Mouse (Mus musculus) intestine, embryonic 14.5 days (tissue): Measurements from ENCODE around the gene Actl6b. TPM values are rescaled to one million over a fixed set of nuclear protein-coding genes. Genes with fewer than 3 reads are reported as not detected.
"Not testable (repeated sequence)": the region's sequence is repeated elsewhere in the genome, so short reads cannot be mapped to it uniquely, and the experiment has no call there.

Source experiments
- ATAC-seq: fragments of 200-750 bp; cut with Nextera tagmentation; replicated peaks from 2 replicates; pipeline ENCODE4 v1.8.0; 2017; ENCODE audit warnings: low read depth, moderate number of reproducible peaks, moderate TSS enrichment, moderate library complexity; ENCODE audit not compliant: low FRiP score, low TSS enrichment
- DNase-seq: peaks from one replicate; pipeline ENCODE4 v3.0.0-alpha.2; 2018; ENCODE audit warnings: low spot score
- H3K27ac ChIP-seq: fragments of 300-500 bp; sonication (generic); 2 replicates; pipeline ENCODE4 v1.5.1; 2014; ENCODE audit warnings: low read depth, mild to moderate bottlenecking, control low read depth
- H3K27me3 ChIP-seq: fragments of 300-500 bp; sonication (generic); replicated peaks from 2 replicates; pipeline ENCODE4 v1.6.1; 2014; ENCODE audit warnings: low read length, control low read depth; ENCODE audit not compliant: control insufficient read depth, insufficient read depth
- H3K36me3 ChIP-seq: fragments of 300-500 bp; sonication (generic); 2 replicates; pipeline ENCODE4 v1.6.1; 2014; ENCODE audit warnings: low read length, control low read depth; ENCODE audit not compliant: control insufficient read depth, insufficient read depth
- H3K4me1 ChIP-seq: fragments of 300-500 bp; sonication (generic); replicated peaks from 2 replicates; pipeline ENCODE4 v1.6.1; 2014; ENCODE audit warnings: low read length, control low read depth, mixed read lengths; ENCODE audit not compliant: control insufficient read depth, insufficient read depth
- H3K4me2 ChIP-seq: fragments of 300-500 bp; sonication (generic); 2 replicates; pipeline ENCODE4 v1.6.1; 2014; ENCODE audit warnings: low read length
- H3K4me3 ChIP-seq: fragments of 300-500 bp; sonication (generic); 2 replicates; pipeline ENCODE4 v1.5.1; 2014; ENCODE audit warnings: low read depth, low read length, control low read depth, mixed read lengths
- H3K9ac ChIP-seq: fragments of 300-500 bp; sonication (generic); 2 replicates; pipeline ENCODE4 v1.6.1; 2014; ENCODE audit warnings: mild to moderate bottlenecking, low read length
- H3K9me3 ChIP-seq: fragments of 300-500 bp; sonication (generic); 2 replicates; pipeline ENCODE4 v1.6.1; 2016; ENCODE audit warnings: low read length, control low read depth; ENCODE audit not compliant: control insufficient read depth
- WGBS: fragments of 180-500 bp; shearing (Covaris S2); extraction: QIAGEN DNeasy Blood & Tissue Kit; methylation state at CpG from one replicate; pipeline ENCODE4 v1.1.7; 2014; 5-methylcytosine and 5-hydroxymethylcytosine counted together
- polyA plus RNA-seq: library from polyadenylated mRNA; unstranded; fragments of >200 nt; fragmentation: Nextera tagmentation; extraction: Ambion mirVana; gene quantifications from 2 replicates; pipeline ENCODE4 v1.2.1, GENCODE M21; 2014

Actl6b gene
- polyA plus RNA-seq, 1 experiment from 2014 or later = 3.5 TPM

DNA sequence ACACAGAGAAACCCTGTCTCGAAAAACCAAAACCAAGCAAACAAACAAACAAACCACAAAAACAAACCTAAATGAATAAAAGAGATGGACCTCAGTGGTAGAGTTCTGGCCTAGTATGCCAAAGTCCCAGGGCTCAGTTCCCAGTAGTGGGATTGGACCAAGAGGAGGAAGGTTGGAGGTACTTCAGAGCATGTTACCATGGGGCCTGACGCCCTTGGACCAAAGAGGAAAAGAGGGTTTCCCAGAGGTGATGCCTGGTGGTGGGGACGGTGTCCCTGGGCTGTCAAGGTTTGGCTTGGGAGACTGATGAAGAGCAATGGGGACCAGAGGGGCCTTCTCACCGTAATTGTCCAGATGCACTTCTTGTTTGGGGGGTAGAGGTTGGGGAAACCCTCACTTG, 56.7 kb downstream of the Actl6b start:
- Histone ChIP-seq H3K9me3 (no peaks in the 10 kb centered on the region), H3K27me3 (no peaks in the 10 kb centered on the region), H3K4me2 (peak overlapping the region; percentile 56), H3K4me3 (peak overlapping the region; percentile 29), H3K27ac (peak overlapping the region; percentile 83; the same call in 1 of the 2 replicates), H3K4me1 (peaks cover 52% of the 10 kb centered on the region), H3K36me3 (peaks cover 14% of the 10 kb centered on the region), H3K9ac (0 out of 2 replicates have a peak overlapping the region, but pooled peaks have one; percentile 17)
- DNase-seq = no peak
- WGBS = 55% methylated on average over 4 of the region's 4 CpGs
- ATAC-seq = no peak

DNA sequence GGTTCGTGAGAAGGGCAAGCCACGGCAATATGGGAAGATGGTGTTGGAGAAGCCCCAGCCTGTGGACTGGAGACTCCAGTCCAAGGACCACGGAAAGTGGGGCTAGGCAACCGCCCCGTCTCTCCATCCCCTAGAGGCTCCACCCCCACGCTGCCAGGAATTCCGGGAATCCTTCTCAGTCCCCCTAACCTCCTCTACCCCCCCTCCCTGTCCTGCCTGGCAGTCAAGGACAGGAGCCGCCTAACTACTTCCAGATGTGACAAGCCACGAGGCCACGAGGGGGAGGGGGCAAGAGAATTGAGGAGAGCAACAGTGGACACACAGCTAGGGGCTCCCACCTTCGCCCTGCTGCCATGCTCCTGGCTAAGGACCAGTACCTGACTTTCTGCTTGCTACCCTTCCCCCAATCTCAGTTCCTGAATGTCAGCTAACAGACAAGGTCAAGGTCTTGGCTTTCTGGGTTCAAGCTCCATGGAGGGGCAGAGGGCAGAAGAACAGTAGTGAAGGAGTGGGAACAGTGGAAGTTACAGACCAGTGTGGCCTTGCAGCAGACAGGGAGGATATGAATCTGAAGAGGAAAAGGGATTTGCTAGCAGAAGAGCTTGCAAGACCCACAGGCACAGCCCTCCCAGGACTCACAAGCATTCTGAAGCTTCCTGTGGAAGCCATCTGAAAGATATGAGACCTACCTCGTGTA, 57.4 kb downstream of the Actl6b start:
- H3K4me2 ChIP-seq = peak overlapping the region; percentile 56
- H3K9ac ChIP-seq = peak overlapping the region; percentile 33
- peak overlapping the region; percentile 29 for H3K4me3 ChIP-seq
- peaks cover 52% of the 10 kb centered on the region for H3K4me1 ChIP-seq
- peaks cover 10% of the 10 kb centered on the region for H3K36me3 ChIP-seq
- no peaks in the 10 kb centered on the region for H3K27me3 ChIP-seq
- ATAC-seq (0 out of 2 replicates have a peak, but pooled peaks have one; percentile 9), DNase-seq (peak; percentile 76)
- WGBS = 5% methylated on average over 12 of the region's 12 CpGs
- no peaks in the 10 kb centered on the region for H3K9me3 ChIP-seq
- peak overlapping the region; percentile 83 for H3K27ac ChIP-seq

DNA sequence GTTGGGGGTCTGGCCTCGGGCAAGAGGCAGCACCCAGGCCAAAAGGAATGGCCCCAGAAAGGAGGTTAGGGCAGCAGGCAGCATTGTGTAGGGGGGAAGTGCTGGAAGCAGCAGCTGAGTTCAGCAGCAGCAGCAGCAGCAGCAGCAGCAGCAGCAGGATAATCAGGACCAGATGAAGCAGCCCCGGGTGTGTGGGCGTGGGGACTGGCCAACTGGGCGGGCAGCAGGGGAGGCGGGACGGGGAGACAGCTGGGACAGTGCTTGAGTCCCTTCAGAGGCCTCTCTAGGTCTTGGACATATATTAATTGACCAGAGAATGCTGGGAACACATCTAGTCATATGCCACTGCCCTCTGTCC, 57.9 kb downstream of the Actl6b start:
- ATAC-seq = no peak
- Histone ChIP-seq H3K4me2 (peak overlapping the region; percentile 56), H3K36me3 (peaks cover 10% of the 10 kb centered on the region), H3K9ac (peak overlapping the region; percentile 33), H3K9me3 (no peaks in the 10 kb centered on the region), H3K27me3 (no peaks in the 10 kb centered on the region), H3K27ac (peak overlapping the region; percentile 83), H3K4me3 (peak overlapping the region; percentile 29), H3K4me1 (peaks cover 52% of the 10 kb centered on the region)
- WGBS = 9% methylated on average over 6 of the region's 6 CpGs
- DNase-seq = no peak

DNA sequence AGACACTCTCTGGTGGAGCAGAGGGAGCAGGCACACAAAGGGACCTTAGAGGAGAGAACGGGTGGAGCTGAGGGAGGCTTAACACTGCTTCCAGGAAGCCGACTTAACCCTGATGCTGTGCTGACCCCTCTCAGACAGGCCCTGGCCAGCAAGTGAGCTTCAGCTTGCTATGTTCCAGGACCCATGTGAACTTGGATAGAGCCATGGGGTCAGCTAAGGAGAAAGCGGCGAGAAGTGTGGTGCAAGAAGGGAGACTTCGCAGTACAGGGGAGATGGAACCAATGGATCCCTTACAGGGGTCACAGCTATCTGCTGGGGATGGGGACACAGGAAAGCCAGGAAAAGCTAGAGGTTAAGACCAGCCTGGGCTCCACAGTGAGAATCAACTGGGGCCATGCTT, 59.8 kb downstream of the Actl6b start:
- H3K36me3 ChIP-seq = no peaks in the 10 kb centered on the region
- no peaks in the 10 kb centered on the region for H3K27me3 ChIP-seq
- no peak for DNase-seq
- no peak overlapping the region for H3K4me3 ChIP-seq
- WGBS = 71% methylated on average over 5 of the region's 5 CpGs
- no peaks in the 10 kb centered on the region for H3K9me3 ChIP-seq
- H3K4me1 ChIP-seq = peaks cover 49% of the 10 kb centered on the region
- ATAC-seq = no peak
- no peak overlapping the region; the same call in 1 of the 2 replicates for H3K27ac ChIP-seq
- H3K4me2 ChIP-seq = no peak overlapping the region
- H3K9ac ChIP-seq = no peak overlapping the region

DNA sequence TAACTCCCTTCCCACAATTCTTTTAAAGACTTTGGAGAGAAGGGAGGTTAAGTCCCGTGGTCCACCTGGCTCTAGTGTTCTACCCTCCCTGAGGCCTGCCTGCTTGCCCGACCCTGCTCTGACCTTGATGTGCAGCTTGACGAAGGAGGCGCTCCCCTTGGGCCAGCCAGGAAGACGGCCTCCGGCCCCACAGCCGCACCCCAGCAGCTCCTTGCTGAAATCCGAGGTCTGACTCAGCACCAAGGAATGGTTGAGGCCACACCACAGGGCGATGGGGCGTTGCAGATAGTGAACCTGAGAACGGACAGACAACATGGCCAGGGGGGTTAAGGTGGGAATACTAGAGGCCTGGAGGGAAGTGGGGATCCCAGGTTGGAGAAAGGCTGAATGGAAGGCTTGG, 60.2 kb downstream of the Actl6b start, which contains the start of gene Pcolce:
TSS of gene Pcolce (minus strand) at position 235 of the 400 bp plus-strand sequence.
- Histone ChIP-seq H3K27ac (no peak within 1 kb of the TSS; the same call in 1 of the 2 replicates), H3K4me1 (peaks cover 44% of the 10 kb centered on the region)

DNA sequence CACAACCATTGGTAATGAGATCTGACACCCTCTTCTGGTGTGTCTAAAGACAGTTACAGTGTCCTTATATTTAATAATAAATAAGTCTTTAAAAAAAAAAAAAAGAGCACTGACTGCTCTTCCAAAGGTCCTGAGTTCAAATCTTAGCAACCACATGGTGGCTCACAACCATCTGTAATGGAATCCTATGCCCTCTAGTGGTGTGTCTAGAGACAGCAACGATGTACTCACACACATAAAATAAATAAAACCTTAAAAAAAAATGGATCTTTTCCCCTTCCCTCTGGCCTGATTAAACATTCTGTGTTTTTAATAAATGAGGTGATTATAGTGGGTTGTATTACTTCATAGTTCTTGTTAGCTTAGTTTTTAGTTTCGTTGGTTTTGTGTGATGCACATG, 61.6 kb downstream of the Actl6b start:
- H3K4me3 ChIP-seq, H3K36me3 ChIP-seq, H3K9ac ChIP-seq, H3K9me3 ChIP-seq, H3K27ac ChIP-seq, DNase-seq, H3K4me2 ChIP-seq, H3K27me3 ChIP-seq, ATAC-seq: not testable (repeated sequence)
- peaks cover 30% of the 10 kb centered on the region for H3K4me1 ChIP-seq
- WGBS = 92% methylated on average over 2 of the region's 2 CpGs

More for the DNA sequence above, 60.2 kb downstream of the Actl6b start, which contains the start of gene Pcolce:
- H3K9me3 ChIP-seq = no peaks in the 10 kb centered on the region
- ATAC-seq (peak; percentile 47; the same call in 1 of the 2 replicates), DNase-seq (peak; percentile 64)
- H3K36me3 ChIP-seq = no peaks in the 10 kb centered on the region
- no peak within 1 kb of the TSS for H3K4me2 ChIP-seq
- H3K4me3 ChIP-seq = no peak within 1 kb of the TSS
- H3K9ac ChIP-seq = no peak within 1 kb of the TSS
- no peaks in the 10 kb centered on the region for H3K27me3 ChIP-seq
- 34% methylated on average over 11 of the region's 11 CpGs for WGBS

DNA sequence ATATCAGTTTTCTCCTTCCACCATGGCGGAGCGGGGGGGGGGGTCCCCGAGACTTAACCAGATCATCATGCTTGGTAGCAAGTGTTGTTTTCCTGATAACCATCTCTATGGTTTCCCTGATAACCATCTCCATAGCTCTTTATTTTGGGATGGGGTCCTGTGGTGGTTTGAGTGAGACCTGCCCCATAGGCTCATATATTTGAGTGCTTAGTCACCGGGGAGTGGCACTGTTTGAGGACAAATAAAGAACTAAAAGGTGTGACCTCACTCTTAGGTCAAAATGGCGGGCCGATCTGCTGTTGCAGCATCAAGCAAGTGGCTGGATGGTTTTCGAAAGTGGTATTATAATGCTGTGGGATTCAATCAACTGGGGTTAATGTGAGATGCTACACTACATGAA, 62.0 kb downstream of the Actl6b start:
- DNase-seq = no peak
- H3K36me3 ChIP-seq = no peaks in the 10 kb centered on the region
- H3K9me3 ChIP-seq = no peaks in the 10 kb centered on the region
- WGBS = 84% methylated on average over 7 of the region's 7 CpGs
- H3K27ac ChIP-seq = no peak overlapping the region
- no peak overlapping the region for H3K4me3 ChIP-seq
- H3K4me1 ChIP-seq = peaks cover 27% of the 10 kb centered on the region
- H3K4me2 ChIP-seq = no peak overlapping the region
- H3K27me3 ChIP-seq = no peaks in the 10 kb centered on the region
- ATAC-seq = no peak
- H3K9ac ChIP-seq = no peak overlapping the region
